Mouse (Mus musculus): Measurements from ENCODE around the gene Sgk1.

DNA sequence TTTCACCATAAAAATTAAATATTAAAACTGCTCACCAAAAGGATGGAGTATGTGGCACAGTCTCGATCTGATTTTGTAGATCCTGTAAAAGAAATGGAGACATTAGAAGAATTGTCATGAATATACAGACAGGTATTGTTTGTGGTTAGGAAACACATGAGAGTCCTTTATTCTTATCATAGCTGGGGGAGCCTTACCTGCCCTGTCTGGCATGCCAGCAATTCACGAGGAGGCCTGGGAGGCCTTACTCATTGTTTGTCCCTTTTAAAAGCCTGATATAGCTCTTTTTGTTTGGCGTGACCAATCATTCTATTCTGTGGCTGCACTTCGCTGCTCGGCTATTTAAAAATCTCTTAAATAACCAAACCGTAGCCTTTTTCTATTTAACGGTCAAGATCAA is 37.6 kb upstream of the Sgk1 start:
- TF ChIP-seq POLR2A (IDR thresholded peaks at IDR 0.05; ENCODE audit: insufficient read length, low read depth) = no peak
- no peak for TF ChIP-seq POLR2AphosphoS2 (IDR thresholded peaks at IDR 0.05; ENCODE audit: insufficient read length, low read depth)
- no peak for TF ChIP-seq MAX (IDR thresholded peaks at IDR 0.05; ENCODE audit: low read depth)
- no peak for TF ChIP-seq TCF12 (IDR thresholded peaks at IDR 0.05; ENCODE audit: insufficient read depth, poor library complexity, severe bottlenecking)

All from myocyte (in vitro differentiated cells).